Mouse (Mus musculus) ES-Bruce4 (cell line): Measurements from ENCODE around the gene Gtf3c2. TPM values are rescaled to one million over a fixed set of nuclear protein-coding genes. Genes with fewer than 3 reads are reported as not detected.

Experiments
- H3K27ac ChIP-seq: 2 replicates; pipeline ENCODE4 v1.5.1; 2012; ENCODE audit warnings: low read length, inconsistent platforms; ENCODE audit not compliant: insufficient read depth
- H3K27me3 ChIP-seq: 2 replicates; pipeline ENCODE4 v1.6.1; 2012; ENCODE audit warnings: mild to moderate bottlenecking, low read length, inconsistent platforms; ENCODE audit not compliant: control insufficient read depth, poor library complexity, insufficient read depth, severe bottlenecking
- H3K36me3 ChIP-seq: 2 replicates; pipeline ENCODE4 v1.6.1; 2012; ENCODE audit warnings: inconsistent platforms, mild to moderate bottlenecking, low read length, moderate library complexity; ENCODE audit not compliant: control insufficient read depth, poor library complexity, insufficient read depth, severe bottlenecking
- H3K4me1 ChIP-seq: one replicate; pipeline ENCODE4 v1.8.1; 2011; ENCODE audit warnings: low read length; ENCODE audit not compliant: control insufficient read depth, insufficient read depth
- H3K4me3 ChIP-seq: 2 replicates; pipeline ENCODE4 v1.5.1; 2011; ENCODE audit warnings: low read depth, mild to moderate bottlenecking, low read length
- H3K9ac ChIP-seq: 2 replicates; pipeline ENCODE4 v1.6.1; 2012; ENCODE audit warnings: low read depth, mild to moderate bottlenecking, inconsistent platforms; ENCODE audit not compliant: poor library complexity, severe bottlenecking
- H3K9me3 ChIP-seq: replicated peaks from 2 replicates; pipeline ENCODE4 v1.6.1; 2012; ENCODE audit warnings: mild to moderate bottlenecking, low read length, inconsistent platforms; ENCODE audit not compliant: control insufficient read depth, poor library complexity, insufficient read depth, severe bottlenecking
- CTCF ChIP-seq: IDR thresholded peaks from one replicate; pipeline ENCODE4 v1.8.1; 2011; ENCODE audit warnings: low read depth, low read length
- EP300 ChIP-seq: IDR thresholded peaks from 2 replicates; pipeline ENCODE4 v1.6.1; 2011; ENCODE audit warnings: low read depth, low read length; ENCODE audit not compliant: insufficient read depth
- POLR2A ChIP-seq: IDR thresholded peaks from one replicate; pipeline ENCODE4 v1.8.1; 2011; ENCODE audit warnings: low read length; ENCODE audit not compliant: insufficient read depth
- polyA plus RNA-seq: library from polyadenylated mRNA; stranded (reverse); fragments of >200 nt; gene quantifications from 2 replicates; pipeline ENCODE4 v1.2.4, GENCODE M21; 2011; ENCODE audit warnings: low read depth; ENCODE audit not compliant: missing spikeins, insufficient read depth, insufficient read length

Gtf3c2 gene
- polyA plus RNA-seq = 104 and 106 TPM in 2 replicates

GRCm38 (mm10) chr5:31179766-31180630, at the start of gene Gtf3c2, which contains the start of gene Gm29609:
TSS of gene Gtf3c2 (minus strand) at chr5:31180144.
TSS of gene Gm29609 (minus strand) at chr5:31179911.
- Histone ChIP-seq H3K27ac (peak within 1 kb of the TSS; percentile 83), H3K36me3 (no peaks in the 10 kb centered on the region), H3K9me3 (no peaks in the 10 kb centered on the region), H3K4me1 (no peaks in the 10 kb centered on the region), H3K4me3 (peak within 1 kb of the TSS; percentile 98), H3K9ac (peak within 1 kb of the TSS; percentile 79), H3K27me3 (no peaks in the 10 kb centered on the region)
- TF ChIP-seq CTCF (no peak), POLR2A (peak; percentile 86)

- Histone ChIP-seq H3K9me3 (no peaks in the 10 kb centered on the region), H3K9ac (no peak overlapping the region), H3K4me1 (no peaks in the 10 kb centered on the region), H3K27me3 (no peaks in the 10 kb centered on the region), H3K27ac (no peak overlapping the region), H3K4me3 (no peak overlapping the region), H3K36me3 (no peaks in the 10 kb centered on the region)
- TF ChIP-seq POLR2A (no peak), CTCF (no peak), EP300 (no peak)
Measured at GRCm38 (mm10) chr5:31226641-31227040, 46.7 kb upstream of the Gtf3c2 start.

- H3K9me3 ChIP-seq = no peaks in the 10 kb centered on the region
- H3K27ac ChIP-seq = no peak overlapping the region
- H3K36me3 ChIP-seq = no peaks in the 10 kb centered on the region
- no peak overlapping the region for H3K9ac ChIP-seq
- TF ChIP-seq POLR2A = no peak
- H3K4me3 ChIP-seq = no peak overlapping the region
- H3K4me1 ChIP-seq = no peaks in the 10 kb centered on the region
- no peaks in the 10 kb centered on the region for H3K27me3 ChIP-seq
Measured at GRCm38 (mm10) chr5:31222696-31223095, 42.8 kb upstream of the Gtf3c2 start.

- Histone ChIP-seq H3K9me3 (no peaks in the 10 kb centered on the region), H3K27me3 (no peaks in the 10 kb centered on the region), H3K4me3 (peak overlapping the region; percentile 96), H3K4me1 (no peaks in the 10 kb centered on the region), H3K9ac (peak overlapping the region; percentile 94), H3K27ac (peak overlapping the region; percentile 85), H3K36me3 (no peaks in the 10 kb centered on the region)
- TF ChIP-seq POLR2A = no peak
- TF ChIP-seq EP300 = no peak
- TF ChIP-seq CTCF = peak; percentile 53
Measured at GRCm38 (mm10) chr5:31221304-31221945, 41.5 kb upstream of the Gtf3c2 start.

- Histone ChIP-seq H3K9me3 (no peaks in the 10 kb centered on the region), H3K9ac (peak within 1 kb of the TSS; percentile 94), H3K27me3 (no peaks in the 10 kb centered on the region), H3K36me3 (peaks cover 4% of the 10 kb centered on the region), H3K4me1 (no peaks in the 10 kb centered on the region), H3K27ac (peak within 1 kb of the TSS; percentile 85), H3K4me3 (peak within 1 kb of the TSS; percentile 96)
- TF ChIP-seq POLR2A (peak; percentile 98), EP300 (0 out of 2 replicates have a peak, but pooled peaks have one; percentile 39), CTCF (no peak)
Measured at GRCm38 (mm10) chr5:31220448-31221303, 40.7 kb upstream of the Gtf3c2 start, which contains the start of gene Ppm1g. TSS of gene Ppm1g (minus strand) at chr5:31220687.
